Mouse (Mus musculus) liver, adult 2 months (tissue): ENCODE measurements at regions not wholly inside any gene's neighbourhood (a gene's known extent, or its start where the extent isn't known, plus 50 kb on each side); places are given as distances from the start of the nearest gene placed in this dataset.

Source experiments
- CTCF ChIP-seq: fragments of 200-500 bp; IDR thresholded peaks from 2 replicates; pipeline ENCODE4 v1.5.1; 2011; ENCODE audit warnings: low read depth, low read length, control low read depth
- POLR2A ChIP-seq: fragments of 200-500 bp; IDR thresholded peaks from 2 replicates; pipeline ENCODE4 v1.6.1; 2011; ENCODE audit warnings: low read length, control low read depth; ENCODE audit not compliant: insufficient read depth; ENCODE audit errors: extremely low read depth

- TF ChIP-seq POLR2A = no peak
- no peak for TF ChIP-seq CTCF
Observed at GRCm38 (mm10) chr9:33827409-33827808, 658.3 kb upstream of the Kirrel3 start.
